Mouse (Mus musculus): ENCODE measurements around the gene Npas3. TPM values are rescaled to one million over a fixed set of nuclear protein-coding genes. Genes with fewer than 3 reads are reported as not detected.
"Not testable (repeated sequence)": the region's sequence is repeated elsewhere in the genome, so short reads cannot be mapped to it uniquely, and the experiment has no call there.

The Npas3 gene
- total and polyA plus RNA-seq, 3 experiments = 0.02 to 0.64 (median 0.10) TPM

- WGBS = 3% methylated on average over 112 of the region's 115 CpGs
Measured at GRCm38 (mm10) chr12:53252572-53253422, 4.3 kb downstream of the Npas3 start.

GRCm38 (mm10) chr12:53253461-53254159, 5.1 kb downstream of the Npas3 start:
- 2% methylated on average over 25 of the region's 32 CpGs for WGBS
- peak; percentile 24 to 35 for DNase-seq
- no peak for TF ChIP-seq EP300 (IDR thresholded peaks at IDR 0.05; ENCODE audit: insufficient read depth, low read depth, low read length)
- no peak for TF ChIP-seq CTCF (IDR thresholded peaks at IDR 0.05)
- TF ChIP-seq POLR2A (IDR thresholded peaks at IDR 0.05; ENCODE audit: insufficient read depth, low read depth, low read length) = no peak
- Histone ChIP-seq H3K27me3 (ENCODE audit: control insufficient read depth, insufficient read depth, low read length) (peaks cover 15% of the 10 kb centered on the region), H3K4me3 (peak overlapping the region; percentile 55), H3K27ac (no peak overlapping the region), H3K36me3 (ENCODE audit: control insufficient read depth, insufficient read depth, low read length) (no peaks in the 10 kb centered on the region), H3K4me1 (ENCODE audit: control insufficient read depth, insufficient read depth, low read length) (peaks cover 2% of the 10 kb centered on the region; the same call in 1 of the 2 replicates), H3K79me2 (replicated peaks; ENCODE audit: control insufficient read depth, insufficient read depth, low read length) (no peaks in the 10 kb centered on the region), H3K9ac (ENCODE audit: low read depth, low read length) (no peak overlapping the region)
- intact Hi-C loops (cut with DNase I) = no loop called here

More at GRCm38 (mm10) chr12:53252572-53253422, 4.3 kb downstream of the Npas3 start:
- intact Hi-C loops (cut with DNase I) = no loop called here
- DNase-seq = peak; percentile 29 to 41
- peak overlapping the region; percentile 77 for H3K9ac ChIP-seq (ENCODE audit: low read depth, low read length)
- H3K27ac ChIP-seq = no peak overlapping the region
- no peaks in the 10 kb centered on the region for H3K36me3 ChIP-seq (ENCODE audit: control insufficient read depth, insufficient read depth, low read length)
- no peaks in the 10 kb centered on the region for H3K79me2 ChIP-seq (replicated peaks; ENCODE audit: control insufficient read depth, insufficient read depth, low read length)
- peaks cover 23% of the 10 kb centered on the region for H3K27me3 ChIP-seq (ENCODE audit: control insufficient read depth, insufficient read depth, low read length)
- peak; percentile 11; the same call in 1 of the 2 replicates for TF ChIP-seq CTCF (IDR thresholded peaks at IDR 0.05)
- no peak for TF ChIP-seq EP300 (IDR thresholded peaks at IDR 0.05; ENCODE audit: insufficient read depth, low read depth, low read length)
- H3K4me1 ChIP-seq (ENCODE audit: control insufficient read depth, insufficient read depth, low read length) = peaks cover 2% of the 10 kb centered on the region; the same call in 1 of the 2 replicates
- H3K4me3 ChIP-seq = peak overlapping the region; percentile 55

GRCm38 (mm10) chr12:53254160-53254480, 5.6 kb downstream of the Npas3 start:
- Histone ChIP-seq H3K4me3 (no peak overlapping the region; the same call in 1 of the 2 replicates), H3K27ac (no peak overlapping the region), H3K79me2 (replicated peaks; ENCODE audit: control insufficient read depth, insufficient read depth, low read length) (no peaks in the 10 kb centered on the region), H3K9ac (ENCODE audit: low read depth, low read length) (no peak overlapping the region), H3K27me3 (ENCODE audit: control insufficient read depth, insufficient read depth, low read length) (peaks cover 11% of the 10 kb centered on the region), H3K36me3 (ENCODE audit: control insufficient read depth, insufficient read depth, low read length) (no peaks in the 10 kb centered on the region), H3K4me1 (ENCODE audit: control insufficient read depth, insufficient read depth, low read length) (peaks cover 2% of the 10 kb centered on the region; the same call in 1 of the 2 replicates)
- intact Hi-C loops (cut with DNase I) = no loop called here
- no peak for DNase-seq
- TF ChIP-seq CTCF (IDR thresholded peaks at IDR 0.05) (no peak), POLR2A (IDR thresholded peaks at IDR 0.05; ENCODE audit: insufficient read depth, low read depth, low read length) (no peak), EP300 (IDR thresholded peaks at IDR 0.05; ENCODE audit: insufficient read depth, low read depth, low read length) (no peak)
- 35% methylated on average over 6 of the region's 6 CpGs for WGBS

- DNase-seq; H3K36me3 ChIP-seq (ENCODE audit: control insufficient read depth, insufficient read depth, low read length); H3K27ac ChIP-seq; H3K27me3 ChIP-seq (ENCODE audit: control insufficient read depth, insufficient read depth, low read length); intact Hi-C loops (cut with DNase I); H3K4me1 ChIP-seq (ENCODE audit: control insufficient read depth, insufficient read depth, low read length); H3K79me2 ChIP-seq (replicated peaks; ENCODE audit: control insufficient read depth, insufficient read depth, low read length); H3K9ac ChIP-seq (ENCODE audit: low read depth, low read length); H3K4me3 ChIP-seq: not testable (repeated sequence)
Measured at GRCm38 (mm10) chr12:53274502-53274901, 26.0 kb downstream of the Npas3 start.

- no peak for DNase-seq
- no peaks in the 10 kb centered on the region for H3K27me3 ChIP-seq (ENCODE audit: control insufficient read depth, insufficient read depth, low read length)
- H3K36me3 ChIP-seq (ENCODE audit: control insufficient read depth, insufficient read depth, low read length) = no peaks in the 10 kb centered on the region
- H3K9ac ChIP-seq (ENCODE audit: low read depth, low read length) = no peak overlapping the region
- intact Hi-C loops (cut with DNase I) = no loop called here
- TF ChIP-seq EP300 (IDR thresholded peaks at IDR 0.05; ENCODE audit: insufficient read depth, low read depth, low read length) (no peak), CTCF (IDR thresholded peaks at IDR 0.05) (no peak), POLR2A (IDR thresholded peaks at IDR 0.05; ENCODE audit: insufficient read depth, low read depth, low read length) (no peak)
- no peaks in the 10 kb centered on the region for H3K4me1 ChIP-seq (ENCODE audit: control insufficient read depth, insufficient read depth, low read length)
- H3K4me3 ChIP-seq = no peak overlapping the region
- no peak overlapping the region for H3K27ac ChIP-seq
- WGBS = 75% methylated on average over 6 of the region's 6 CpGs
- no peaks in the 10 kb centered on the region for H3K79me2 ChIP-seq (replicated peaks; ENCODE audit: control insufficient read depth, insufficient read depth, low read length)
Measured at GRCm38 (mm10) chr12:53277393-53277792, 28.9 kb downstream of the Npas3 start.

- Histone ChIP-seq H3K4me3 (no peak overlapping the region), H3K27ac (no peak overlapping the region), H3K79me2 (replicated peaks; ENCODE audit: control insufficient read depth, insufficient read depth, low read length) (no peaks in the 10 kb centered on the region), H3K36me3 (ENCODE audit: control insufficient read depth, insufficient read depth, low read length) (no peaks in the 10 kb centered on the region), H3K4me1 (ENCODE audit: control insufficient read depth, insufficient read depth, low read length) (no peaks in the 10 kb centered on the region), H3K27me3 (ENCODE audit: control insufficient read depth, insufficient read depth, low read length) (peaks cover 1% of the 10 kb centered on the region; the same call in 1 of the 2 replicates), H3K9ac (ENCODE audit: low read depth, low read length) (no peak overlapping the region)
- intact Hi-C loops (cut with DNase I) = no loop called here
- TF ChIP-seq EP300 (IDR thresholded peaks at IDR 0.05; ENCODE audit: insufficient read depth, low read depth, low read length) (no peak), POLR2A (IDR thresholded peaks at IDR 0.05; ENCODE audit: insufficient read depth, low read depth, low read length) (no peak), CTCF (IDR thresholded peaks at IDR 0.05) (no peak)
- WGBS = 87% methylated on average over 4 of the region's 4 CpGs
- DNase-seq = no peak
Measured at GRCm38 (mm10) chr12:53290341-53290740, 41.9 kb downstream of the Npas3 start.

All from heart, adult 2 months (tissue).